Mouse (Mus musculus) lung, postnatal 0 days (tissue): ENCODE measurements around the gene Oard1.

Experiments
- CTCF ChIP-seq: IDR thresholded peaks from 2 replicates; pipeline ENCODE4 v1.5.1; 2016; ENCODE audit warnings: antibody characterized with exemption, mild to moderate bottlenecking
- EP300 ChIP-seq: IDR thresholded peaks from 2 replicates; pipeline ENCODE4 v1.6.1; 2016; ENCODE audit warnings: antibody characterized with exemption, mild to moderate bottlenecking, control low read depth

DNA sequence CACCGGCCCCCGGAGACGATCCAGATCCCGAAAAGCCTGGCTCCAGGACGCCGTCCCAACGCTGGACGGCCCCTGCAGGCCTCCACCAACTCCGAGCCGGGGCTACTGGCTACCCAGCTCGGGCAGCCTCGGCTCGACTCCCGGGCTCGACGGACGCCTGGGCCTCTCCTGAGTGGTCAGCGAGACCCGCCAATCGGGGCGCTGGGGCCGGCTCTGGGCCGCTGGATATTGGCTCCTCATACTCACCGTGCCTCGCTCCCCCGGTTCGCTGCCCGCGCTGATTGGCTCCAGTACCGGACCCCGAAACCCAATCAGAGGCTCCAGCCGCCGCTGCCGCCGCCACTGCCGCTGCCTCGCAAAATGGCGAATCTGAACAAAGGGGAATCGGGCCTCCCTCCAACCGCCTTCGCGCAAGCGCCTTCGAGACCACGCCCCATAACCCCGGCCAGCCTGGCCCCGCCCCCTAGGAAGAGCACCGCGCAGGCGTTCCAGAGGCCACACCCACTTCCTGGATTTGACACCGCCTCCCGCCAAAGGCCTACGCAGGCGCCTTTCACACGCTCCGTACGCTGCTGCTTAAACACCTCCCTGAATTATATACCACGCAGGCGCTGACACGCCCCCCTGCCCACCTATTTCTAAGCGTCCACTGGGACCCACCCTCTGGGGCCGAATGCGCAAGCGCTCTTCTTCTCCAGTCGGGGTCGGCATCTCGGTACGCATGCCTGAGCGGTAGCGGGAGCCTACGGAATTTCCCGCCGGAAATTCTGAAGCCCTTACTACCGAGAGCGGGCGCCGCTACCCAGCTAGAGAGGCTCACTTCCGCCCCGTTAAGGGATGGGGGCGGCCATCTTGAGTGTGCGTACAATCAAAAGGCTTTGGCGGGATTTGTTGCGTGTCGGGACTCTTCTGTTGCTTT lies at the start of gene Oard1, which contains the start of gene Nfya:
- peak; percentile 14; the same call in 1 of the 2 replicates for TF ChIP-seq CTCF
- TF ChIP-seq EP300, result peak; percentile 73; the same call in 1 of the 2 replicates
